Mouse (Mus musculus) ovary, postnatal 36 days (tissue): ENCODE results near the gene Tdo2.

Experiments used
- DNase-seq: peaks from one replicate; pipeline ENCODE4 v3.0.0; 2022; ENCODE audit warnings: low spot score, mixed read lengths

Gene Tdo2

GRCm38 (mm10) chr3:81976102-81976501 lies at the start of gene Tdo2:
Gene Tdo2 (minus strand): TSS chr3:81976202.
- no peak for DNase-seq

- no peak for DNase-seq
These were observed 47.1 kb upstream of the Tdo2 start for GRCm38 (mm10) chr3:82023065-82023464.

GRCm38 (mm10) chr3:82022421-82022920 lies 46.5 kb upstream of the Tdo2 start:
- DNase-seq = no peak

GRCm38 (mm10) chr3:82014148-82014703 lies 38.2 kb upstream of the Tdo2 start:
- no peak for DNase-seq

GRCm38 (mm10) chr3:82007002-82007401 lies 31.0 kb upstream of the Tdo2 start:
- DNase-seq = no peak

GRCm38 (mm10) chr3:81995988-81996387 lies 20.0 kb upstream of the Tdo2 start:
- DNase-seq = no peak

GRCm38 (mm10) chr3:81995371-81995770 lies 19.4 kb upstream of the Tdo2 start:
- DNase-seq = no peak

- DNase-seq = no peak
These were observed 14.5 kb upstream of the Tdo2 start for GRCm38 (mm10) chr3:81990531-81990930.

GRCm38 (mm10) chr3:81989692-81990141 lies 13.7 kb upstream of the Tdo2 start:
- DNase-seq = no peak

- no peak for DNase-seq
These were observed 11.6 kb upstream of the Tdo2 start for GRCm38 (mm10) chr3:81987628-81988027.

- no peak for DNase-seq
These were observed 10.1 kb upstream of the Tdo2 start for GRCm38 (mm10) chr3:81986103-81986502.

- DNase-seq = no peak
These were observed 9.1 kb upstream of the Tdo2 start for GRCm38 (mm10) chr3:81985100-81985499.

GRCm38 (mm10) chr3:81983120-81983895 lies 7.3 kb upstream of the Tdo2 start:
- DNase-seq = no peak

- DNase-seq = no peak
These were observed 6.0 kb upstream of the Tdo2 start, which contains the start of gene Asic5 for GRCm38 (mm10) chr3:81981990-81982389. Gene Asic5 (plus strand): TSS chr3:81982290.

- no peak for DNase-seq
These were observed 5.6 kb upstream of the Tdo2 start for GRCm38 (mm10) chr3:81981576-81981975.

- DNase-seq = no peak
These were observed 395 bp downstream of the Tdo2 start for GRCm38 (mm10) chr3:81975607-81976006.

- DNase-seq = no peak
These were observed 11.4 kb downstream of the Tdo2 start for GRCm38 (mm10) chr3:81964596-81964995.

- DNase-seq = no peak
These were observed 12.2 kb downstream of the Tdo2 start for GRCm38 (mm10) chr3:81963768-81964167.

- DNase-seq = no peak
These were observed 14.7 kb downstream of the Tdo2 start for GRCm38 (mm10) chr3:81961336-81961735.

GRCm38 (mm10) chr3:81957484-81957883 lies 18.5 kb downstream of the Tdo2 start:
- no peak for DNase-seq

GRCm38 (mm10) chr3:81951785-81952184 lies 24.2 kb downstream of the Tdo2 start:
- no peak for DNase-seq

- no peak for DNase-seq
These were observed 27.0 kb downstream of the Tdo2 start for GRCm38 (mm10) chr3:81949048-81949447.

- no peak for DNase-seq
These were observed 31.1 kb downstream of the Tdo2 start for GRCm38 (mm10) chr3:81944851-81945393.
